Mouse (Mus musculus): ENCODE data around the gene Ctxn2.

- TF ChIP-seq POLR2A (IDR thresholded peaks at IDR 0.05; ENCODE audit: borderline replicate concordance, insufficient read depth, low read length) (no peak), CTCF (IDR thresholded peaks at IDR 0.05; ENCODE audit: borderline replicate concordance, insufficient read depth, low read depth, low read length) (peak; percentile 97)
Observed at GRCm38 (mm10) chr2:125189197-125189596, 52.7 kb downstream of the Ctxn2 start.

All from cerebellum, adult 2 months (tissue).